Mouse (Mus musculus) forebrain, embryonic 11.5 days (tissue): Measurements from ENCODE around the gene Evpl. TPM values are rescaled to one million over a fixed set of nuclear protein-coding genes. Genes with fewer than 3 reads are reported as not detected.

Experiments
- ATAC-seq: fragments of 200-750 bp; cut with Nextera tagmentation; replicated peaks from 2 replicates; pipeline ENCODE4 v1.8.0; 2017; ENCODE audit warnings: moderate TSS enrichment; ENCODE audit not compliant: low FRiP score
- DNase-seq: peaks from one replicate; pipeline ENCODE4 v3.0.0-alpha.2; 2017; ENCODE audit warnings: low spot score
- H3K27ac ChIP-seq: fragments of 300-500 bp; sonication (generic); 2 replicates; pipeline ENCODE4 v1.5.1; 2014; ENCODE audit warnings: low read depth, low read length
- H3K27me3 ChIP-seq: fragments of 300-500 bp; sonication (generic); 2 replicates; pipeline ENCODE4 v1.6.1; 2014; ENCODE audit warnings: mild to moderate bottlenecking, low read length, mixed read lengths; ENCODE audit not compliant: control insufficient read depth, insufficient read depth
- H3K36me3 ChIP-seq: fragments of 300-500 bp; sonication (generic); 2 replicates; pipeline ENCODE4 v1.6.1; 2014; ENCODE audit warnings: mild to moderate bottlenecking, low read length, moderate library complexity, mixed read lengths; ENCODE audit not compliant: control insufficient read depth, insufficient read depth
- H3K4me1 ChIP-seq: fragments of 300-500 bp; sonication (generic); replicated peaks from 2 replicates; pipeline ENCODE4 v1.6.1; 2014; ENCODE audit warnings: low read length, mixed read lengths; ENCODE audit not compliant: control insufficient read depth, insufficient read depth
- H3K4me2 ChIP-seq: fragments of 300-500 bp; sonication (generic); 2 replicates; pipeline ENCODE4 v1.6.1; 2014; ENCODE audit warnings: low read depth, mild to moderate bottlenecking, low read length, moderate library complexity, mixed read lengths; ENCODE audit not compliant: severe bottlenecking
- H3K4me3 ChIP-seq: fragments of 300-500 bp; sonication (generic); 2 replicates; pipeline ENCODE4 v1.5.1; 2014; ENCODE audit warnings: low read depth, low read length
- H3K9ac ChIP-seq: fragments of 300-500 bp; sonication (generic); 2 replicates; pipeline ENCODE4 v1.6.1; 2014; ENCODE audit warnings: low read length
- H3K9me3 ChIP-seq: fragments of 300-500 bp; sonication (generic); 2 replicates; pipeline ENCODE4 v1.6.1; 2016; ENCODE audit warnings: low read length, mixed read lengths; ENCODE audit not compliant: control insufficient read depth
- WGBS: fragments of 180-500 bp; shearing (Covaris S2); extraction: QIAGEN DNeasy Blood & Tissue Kit; methylation state at CpG from one replicate; pipeline ENCODE4 v1.1.7; 2014; 5-methylcytosine and 5-hydroxymethylcytosine counted together
- polyA plus RNA-seq: library from polyadenylated mRNA; unstranded; fragments of >200 nt; fragmentation: Nextera tagmentation; extraction: Ambion mirVana; gene quantifications from 2 replicates; pipeline ENCODE4 v1.2.1, GENCODE M21; 2014

Gene Evpl
- polyA plus RNA-seq, 1 experiment from 2014 or later, result 0.61 TPM

DNA sequence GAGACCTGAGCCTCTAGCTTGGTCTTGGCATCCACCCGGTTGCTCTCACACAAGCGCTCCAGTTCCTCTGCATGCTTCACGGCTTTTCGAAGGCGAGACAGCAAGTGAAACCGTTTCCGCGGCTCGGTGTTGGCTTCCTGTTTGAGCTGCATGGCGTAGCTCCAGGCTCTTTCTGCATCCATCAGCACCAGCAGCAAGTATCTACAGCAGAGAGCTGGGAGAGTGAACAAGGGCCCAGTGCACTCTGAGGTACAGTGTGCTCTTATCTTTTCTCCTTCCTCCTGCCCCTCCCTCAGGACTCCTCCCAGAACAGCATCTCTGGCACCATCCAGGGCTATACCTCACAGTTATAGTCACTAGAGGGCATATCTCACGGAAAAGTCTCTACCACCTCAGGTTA lies 27.5 kb upstream of the Evpl start:
- Histone ChIP-seq H3K9ac (no peak overlapping the region), H3K9me3 (no peaks in the 10 kb centered on the region), H3K27me3 (no peaks in the 10 kb centered on the region), H3K36me3 (peaks cover 26% of the 10 kb centered on the region), H3K27ac (no peak overlapping the region), H3K4me2 (no peak overlapping the region), H3K4me1 (no peaks in the 10 kb centered on the region), H3K4me3 (no peak overlapping the region)
- DNase-seq (no peak), ATAC-seq (no peak)
- WGBS, result 93% methylated on average over 11 of the region's 11 CpGs

DNA sequence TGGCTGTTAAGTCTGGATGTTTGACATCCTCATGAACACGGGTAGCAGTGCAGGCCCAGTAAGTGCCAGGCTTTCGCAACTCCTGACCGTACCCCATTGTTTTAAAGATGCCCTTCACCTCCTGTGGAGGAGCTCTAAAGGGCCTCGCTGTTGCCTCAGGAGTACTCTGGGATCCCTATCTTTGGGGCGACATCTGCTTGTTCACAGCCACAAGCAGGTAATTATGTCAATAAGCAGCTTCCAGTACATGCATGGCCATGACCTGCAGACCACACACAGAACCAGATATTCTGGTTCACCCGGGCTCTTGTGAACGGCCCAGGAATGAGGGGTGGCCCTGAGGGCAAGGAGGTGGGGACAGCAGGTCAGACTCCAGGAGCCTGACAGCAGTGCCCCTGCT lies 22.4 kb upstream of the Evpl start:
- Histone ChIP-seq H3K9ac (no peak overlapping the region), H3K27ac (no peak overlapping the region), H3K36me3 (peaks cover 21% of the 10 kb centered on the region), H3K27me3 (no peaks in the 10 kb centered on the region), H3K4me2 (no peak overlapping the region), H3K4me1 (no peaks in the 10 kb centered on the region), H3K4me3 (no peak overlapping the region), H3K9me3 (no peaks in the 10 kb centered on the region)
- ATAC-seq (no peak), DNase-seq (no peak)
- 90% methylated on average over 7 of the region's 7 CpGs for WGBS

DNA sequence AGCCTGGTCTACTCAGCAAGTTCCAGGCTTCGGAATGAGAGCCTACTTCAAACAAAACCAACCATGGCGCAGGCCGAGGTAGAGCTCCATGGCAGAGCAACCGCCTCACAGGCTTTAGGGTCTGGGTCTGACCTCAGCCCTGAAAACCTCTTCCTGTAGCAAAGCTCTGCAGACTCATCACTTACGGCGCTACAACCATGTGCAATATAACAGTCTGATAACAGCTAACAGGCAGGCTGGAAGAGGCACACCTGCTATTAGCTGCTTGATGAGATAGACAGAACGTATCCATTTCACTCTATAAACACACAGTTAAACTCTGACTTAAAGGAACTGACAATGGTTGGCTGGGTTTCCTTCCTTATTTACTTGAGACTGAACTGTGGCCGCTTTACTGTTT lies 21.6 kb upstream of the Evpl start:
- H3K9ac ChIP-seq, result no peak overlapping the region
- DNase-seq (no peak), ATAC-seq (no peak)
- H3K4me3 ChIP-seq, result no peak overlapping the region
- no peaks in the 10 kb centered on the region for H3K4me1 ChIP-seq
- no peak overlapping the region for H3K4me2 ChIP-seq
- no peaks in the 10 kb centered on the region for H3K27me3 ChIP-seq
- H3K36me3 ChIP-seq, result peaks cover 21% of the 10 kb centered on the region
- WGBS, result 95% methylated on average over 8 of the region's 8 CpGs
- H3K9me3 ChIP-seq, result no peaks in the 10 kb centered on the region
- no peak overlapping the region for H3K27ac ChIP-seq

DNA sequence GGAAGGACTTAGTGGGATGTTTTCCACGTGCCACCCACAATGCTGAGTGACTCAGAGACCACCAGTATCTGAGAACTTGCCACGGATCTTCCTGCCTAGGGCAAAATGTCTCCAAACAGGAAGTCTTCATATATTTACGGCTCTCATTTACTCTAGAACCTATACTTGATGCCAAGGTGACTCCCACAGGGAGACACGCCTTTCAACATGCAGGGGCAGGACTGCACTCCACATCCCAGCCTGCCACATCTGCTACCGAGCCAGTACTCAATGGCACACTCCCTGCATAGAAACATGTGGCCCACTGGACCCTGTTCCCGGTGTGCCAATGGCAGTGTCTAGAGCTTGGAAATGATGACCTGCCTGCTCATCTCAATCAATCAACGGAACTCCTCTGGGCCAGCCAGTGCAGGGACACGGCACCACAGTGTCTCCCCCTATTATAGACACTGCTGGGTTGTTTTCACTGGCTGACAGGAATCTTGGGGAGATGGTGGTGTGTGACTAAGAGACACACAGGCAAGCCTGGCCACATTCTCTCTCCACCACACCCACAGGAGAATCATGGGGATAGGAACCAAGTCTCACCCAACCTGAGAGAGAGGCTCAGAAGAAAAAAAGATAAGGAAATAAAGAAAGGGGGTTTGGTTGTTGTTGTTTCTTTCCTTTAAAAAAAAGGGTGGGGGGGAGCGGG lies 18.3 kb upstream of the Evpl start:
- H3K9ac ChIP-seq, result no peak overlapping the region
- no peak overlapping the region for H3K4me3 ChIP-seq
- no peak overlapping the region for H3K27ac ChIP-seq
- no peaks in the 10 kb centered on the region for H3K9me3 ChIP-seq
- H3K36me3 ChIP-seq, result peaks cover 14% of the 10 kb centered on the region
- WGBS, result 93% methylated on average over 9 of the region's 9 CpGs
- DNase-seq (no peak), ATAC-seq (no peak)
- no peak overlapping the region for H3K4me2 ChIP-seq
- no peaks in the 10 kb centered on the region for H3K27me3 ChIP-seq
- H3K4me1 ChIP-seq, result no peaks in the 10 kb centered on the region

DNA sequence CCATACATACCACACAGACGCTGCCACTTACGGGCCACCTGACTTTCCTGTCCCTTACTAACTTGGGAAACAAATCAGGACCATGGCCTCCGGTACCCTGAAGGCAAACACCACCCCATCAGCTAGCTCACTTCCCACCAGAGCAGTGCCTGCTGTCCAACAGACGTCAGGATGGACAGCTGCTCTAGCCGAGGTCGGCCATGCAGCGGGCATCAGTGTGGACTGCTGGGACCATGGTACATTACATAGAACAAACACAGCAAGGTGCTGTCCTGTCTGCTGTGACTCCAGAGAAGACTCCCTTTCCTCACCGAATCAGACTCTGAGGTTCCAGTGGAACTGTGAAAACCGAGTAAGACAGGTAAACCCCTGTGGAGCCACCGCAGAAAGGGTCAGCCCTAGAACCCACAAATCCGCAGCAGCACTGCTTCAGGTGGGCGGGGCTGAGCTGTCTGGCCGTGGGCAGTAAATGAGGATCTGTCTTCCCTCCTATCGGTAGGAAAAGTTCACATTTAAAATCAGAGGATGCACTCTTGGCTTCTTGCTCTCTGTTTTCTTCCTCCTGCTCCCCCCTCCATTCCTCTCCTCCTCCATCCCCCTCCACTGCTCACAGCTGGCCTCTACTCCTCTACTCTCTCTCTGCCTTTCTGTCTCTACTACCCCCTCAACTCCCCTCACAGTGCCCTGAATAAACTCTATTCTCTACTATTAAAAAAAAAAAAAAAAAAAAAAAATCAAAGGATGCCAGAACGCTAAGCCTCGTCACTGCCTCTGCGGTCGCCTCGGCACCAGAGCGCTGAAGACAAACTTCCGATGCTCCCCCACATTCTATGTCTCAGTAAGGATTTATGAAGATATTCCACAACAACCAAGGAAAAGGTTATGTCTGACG lies 17.5 kb upstream of the Evpl start:
- Histone ChIP-seq H3K4me1 (no peaks in the 10 kb centered on the region), H3K27me3 (no peaks in the 10 kb centered on the region), H3K4me2 (no peak overlapping the region), H3K36me3 (peaks cover 10% of the 10 kb centered on the region), H3K9ac (no peak overlapping the region), H3K9me3 (no peaks in the 10 kb centered on the region), H3K27ac (no peak overlapping the region), H3K4me3 (no peak overlapping the region)
- 90% methylated on average over 22 of the region's 22 CpGs for WGBS
- ATAC-seq (no peak), DNase-seq (no peak)

DNA sequence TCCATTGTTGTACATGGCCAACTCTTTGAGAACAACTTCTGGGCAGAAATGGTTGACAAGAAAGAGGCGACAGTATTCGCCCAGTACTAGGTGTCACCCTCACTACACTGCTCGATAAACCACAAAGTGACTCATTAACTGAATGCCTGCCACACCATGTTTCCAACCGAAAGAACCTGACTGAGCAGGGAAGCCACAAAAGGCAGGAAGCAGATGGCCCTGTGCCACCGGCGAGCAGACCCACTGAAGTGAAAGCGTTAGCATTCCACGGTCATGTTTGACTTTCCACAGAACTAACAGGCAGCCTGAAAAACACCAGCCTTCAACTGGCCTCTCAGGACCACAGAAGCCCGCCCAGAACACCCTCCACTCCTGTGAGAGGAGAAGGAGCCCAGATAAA lies 16.8 kb upstream of the Evpl start:
- no peak for ATAC-seq
- Histone ChIP-seq H3K4me3 (no peak overlapping the region), H3K9me3 (no peaks in the 10 kb centered on the region), H3K4me2 (no peak overlapping the region), H3K36me3 (peaks cover 7% of the 10 kb centered on the region), H3K27ac (no peak overlapping the region), H3K9ac (no peak overlapping the region), H3K4me1 (no peaks in the 10 kb centered on the region), H3K27me3 (no peaks in the 10 kb centered on the region)
- 95% methylated on average over 9 of the region's 9 CpGs for WGBS
- DNase-seq, result no peak

DNA sequence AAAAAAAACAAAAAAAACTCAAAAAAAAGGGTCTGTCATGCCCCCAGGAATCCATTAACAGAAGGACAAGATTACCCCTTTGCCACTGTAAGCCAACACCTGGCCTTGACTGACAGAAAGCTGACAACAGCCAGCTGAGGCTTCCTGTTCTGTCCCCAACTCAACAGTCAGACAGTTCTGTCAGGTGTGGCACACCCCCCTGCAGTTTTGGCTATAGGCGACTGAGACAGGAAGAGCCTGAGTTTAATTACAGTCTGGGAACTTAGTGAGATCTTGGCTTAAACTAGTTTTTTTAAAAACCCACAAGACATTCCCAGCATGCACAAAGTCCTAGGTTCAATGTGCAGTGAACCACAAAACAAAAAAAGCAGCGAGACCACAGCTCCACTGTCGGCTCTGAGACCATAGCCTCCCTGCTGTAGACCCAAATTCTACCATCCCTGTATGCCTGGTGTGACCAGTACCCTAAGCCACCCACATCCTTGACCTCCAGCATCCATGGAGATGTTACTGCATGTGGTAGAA lies 15.3 kb upstream of the Evpl start:
- no peak overlapping the region for H3K9ac ChIP-seq
- H3K36me3 ChIP-seq, result peaks cover 8% of the 10 kb centered on the region
- no peaks in the 10 kb centered on the region for H3K27me3 ChIP-seq
- no peaks in the 10 kb centered on the region for H3K4me1 ChIP-seq
- H3K9me3 ChIP-seq, result no peaks in the 10 kb centered on the region
- no peak overlapping the region for H3K4me3 ChIP-seq
- no peak for DNase-seq
- WGBS, result 88% methylated on average over 3 of the region's 3 CpGs
- H3K4me2 ChIP-seq, result no peak overlapping the region
- no peak overlapping the region for H3K27ac ChIP-seq
- ATAC-seq, result no peak

DNA sequence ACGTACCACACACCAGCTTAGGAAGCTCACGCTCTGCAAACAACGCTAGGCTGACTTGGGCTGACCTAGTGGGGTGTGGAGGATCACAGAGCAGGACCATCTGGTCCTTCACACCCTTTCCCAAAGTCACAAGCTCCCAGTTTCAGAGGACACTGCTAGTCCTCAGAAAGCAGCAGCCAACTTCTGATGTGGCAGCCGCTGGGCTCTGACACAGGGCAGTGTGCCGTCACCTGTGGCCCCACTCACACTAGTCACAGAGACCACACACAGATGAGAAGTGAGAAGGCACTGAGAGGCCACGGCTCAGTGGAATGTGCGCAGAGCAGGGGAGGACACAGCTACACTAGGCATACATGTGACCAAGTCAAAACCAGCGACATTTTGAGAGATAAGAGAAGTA lies 13.0 kb upstream of the Evpl start:
- no peaks in the 10 kb centered on the region for H3K27me3 ChIP-seq
- no peak overlapping the region for H3K4me2 ChIP-seq
- H3K4me3 ChIP-seq, result no peak overlapping the region
- no peak for DNase-seq
- H3K4me1 ChIP-seq, result no peaks in the 10 kb centered on the region
- H3K36me3 ChIP-seq, result peaks cover 11% of the 10 kb centered on the region
- ATAC-seq, result no peak
- no peak overlapping the region for H3K9ac ChIP-seq
- 91% methylated on average over 8 of the region's 8 CpGs for WGBS
- no peak overlapping the region for H3K27ac ChIP-seq
- H3K9me3 ChIP-seq, result no peaks in the 10 kb centered on the region
